Mouse (Mus musculus) G1E (cell line): ENCODE measurements around the gene Dck. TPM values are rescaled to one million over a fixed set of nuclear protein-coding genes. Genes with fewer than 3 reads are reported as not detected.

Source experiments
- ATAC-seq: 2 replicates; pipeline ENCODE4 v1.8.0; 2016; ENCODE audit warnings: mild to moderate bottlenecking; ENCODE audit not compliant: insufficient number of reproducible peaks, poor library complexity, low FRiP score, severe bottlenecking; ENCODE audit errors: extremely low read depth
- DNase-seq: peaks from one replicate; pipeline ENCODE4 v3.0.0; 2012; ENCODE audit warnings: low spot score
- H3K27me3 ChIP-seq: 2 replicates; pipeline ENCODE4 v1.6.1; 2012; ENCODE audit warnings: mild to moderate bottlenecking, low read length, inconsistent platforms; ENCODE audit not compliant: insufficient read depth
- H3K36me3 ChIP-seq: replicated peaks from 2 replicates; pipeline ENCODE3; 2012; ENCODE audit warnings: mild to moderate bottlenecking, inconsistent platforms
- H3K4me1 ChIP-seq: 2 replicates; pipeline ENCODE4 v1.6.1; 2012; ENCODE audit warnings: low read depth, low read length, inconsistent platforms, mixed read lengths; ENCODE audit not compliant: insufficient read depth
- H3K4me3 ChIP-seq: 2 replicates; pipeline ENCODE4 v1.5.1; 2012; ENCODE audit warnings: low read depth, mild to moderate bottlenecking, inconsistent platforms, low read length, moderate library complexity, mixed read lengths
- H3K9me3 ChIP-seq: replicated peaks from 2 replicates; pipeline ENCODE4 v1.6.1; 2012; ENCODE audit warnings: inconsistent platforms
- CTCF ChIP-seq: IDR thresholded peaks from 2 replicates; pipeline ENCODE4 v1.5.1; 2012; ENCODE audit warnings: low read depth, low read length, inconsistent platforms, mixed read lengths
- GATA1 ChIP-seq: IDR thresholded peaks from 2 replicates; pipeline ENCODE4 v1.6.1; 2012; ENCODE audit warnings: borderline replicate concordance, low read length, inconsistent platforms, mixed read lengths
- GATA2 ChIP-seq: IDR thresholded peaks from 2 replicates; pipeline ENCODE4 v1.6.1; 2012; ENCODE audit warnings: low read depth, low read length, inconsistent platforms, borderline replicate concordance
- POLR2AphosphoS5 ChIP-seq: IDR thresholded peaks from 2 replicates; pipeline ENCODE4 v1.6.1; 2012; ENCODE audit warnings: low read depth, low read length, inconsistent platforms; ENCODE audit not compliant: insufficient replicate concordance
- TAL1 ChIP-seq: conservative IDR thresholded peaks from 2 replicates; pipeline ENCODE4 v1.6.1; 2012; ENCODE audit warnings: low read depth, low read length, inconsistent platforms, mixed read lengths
- polyA plus RNA-seq: library from polyadenylated mRNA; stranded (reverse); fragments of >175 nt; gene quantifications from 2 replicates; pipeline ENCODE4 v1.2.3, GENCODE M21; 2012
- total RNA-seq, 2 experiments: library from RNA; stranded (forward) in 1 of 2; stranded (reverse) in 1 of 2; fragments of 200-1000 nt in 1 of 2; fragments of >200 nt in 1 of 2; fragmentation: Nextera tagmentation in 1 of 2; gene quantifications; 2 replicates each; pipeline ENCODE4 v1.2.3; 2014 to 2017

Gene Dck
- total and polyA plus RNA-seq, 3 experiments: 5.8 to 74.6 (median 41.7) TPM

GRCm38 (mm10) chr5:88797121-88797520 is 32.3 kb downstream of the Dck start:
- TF ChIP-seq POLR2AphosphoS5 (no peak), GATA2 (no peak), CTCF (no peak), GATA1 (no peak), TAL1 (no peak)
- no peaks in the 10 kb centered on the region for H3K36me3 ChIP-seq
- H3K9me3 ChIP-seq: no peaks in the 10 kb centered on the region
- ATAC-seq (no peak), DNase-seq (no peak)
- peaks cover 7% of the 10 kb centered on the region; the same call in 1 of the 2 replicates for H3K27me3 ChIP-seq
- no peak overlapping the region for H3K4me3 ChIP-seq
- no peaks in the 10 kb centered on the region for H3K4me1 ChIP-seq

GRCm38 (mm10) chr5:88805616-88806015 is 40.8 kb downstream of the Dck start:
- Histone ChIP-seq H3K36me3 (no peaks in the 10 kb centered on the region), H3K4me3 (no peak overlapping the region), H3K9me3 (no peaks in the 10 kb centered on the region), H3K27me3 (peaks cover 3% of the 10 kb centered on the region; the same call in 1 of the 2 replicates), H3K4me1 (no peaks in the 10 kb centered on the region)
- DNase-seq (no peak), ATAC-seq (no peak)
- TF ChIP-seq GATA2: no peak
- no peak for TF ChIP-seq POLR2AphosphoS5
- no peak for TF ChIP-seq CTCF
- no peak for TF ChIP-seq TAL1

GRCm38 (mm10) chr5:88806278-88806677 is 41.5 kb downstream of the Dck start:
- DNase-seq (no peak), ATAC-seq (no peak)
- H3K4me3 ChIP-seq: no peak overlapping the region
- no peaks in the 10 kb centered on the region for H3K9me3 ChIP-seq
- no peak for TF ChIP-seq GATA1
- TF ChIP-seq POLR2AphosphoS5: no peak
- TF ChIP-seq CTCF: no peak
- TF ChIP-seq GATA2: no peak
- TF ChIP-seq TAL1: no peak
- H3K4me1 ChIP-seq: no peaks in the 10 kb centered on the region
- peaks cover 3% of the 10 kb centered on the region; the same call in 1 of the 2 replicates for H3K27me3 ChIP-seq
- no peaks in the 10 kb centered on the region for H3K36me3 ChIP-seq

GRCm38 (mm10) chr5:88807342-88807741 is 42.5 kb downstream of the Dck start:
- DNase-seq (no peak), ATAC-seq (no peak)
- Histone ChIP-seq H3K36me3 (no peaks in the 10 kb centered on the region), H3K9me3 (no peaks in the 10 kb centered on the region), H3K4me3 (no peak overlapping the region), H3K4me1 (no peaks in the 10 kb centered on the region), H3K27me3 (peaks cover 3% of the 10 kb centered on the region; the same call in 1 of the 2 replicates)
- TF ChIP-seq CTCF (no peak), GATA2 (no peak), TAL1 (no peak), GATA1 (no peak), POLR2AphosphoS5 (no peak)

GRCm38 (mm10) chr5:88813188-88813587 is 48.4 kb downstream of the Dck start:
- Histone ChIP-seq H3K9me3 (no peaks in the 10 kb centered on the region), H3K4me3 (no peak overlapping the region), H3K36me3 (no peaks in the 10 kb centered on the region), H3K27me3 (no peaks in the 10 kb centered on the region), H3K4me1 (no peaks in the 10 kb centered on the region)
- no peak for DNase-seq
- no peak for TF ChIP-seq POLR2AphosphoS5
- ATAC-seq: no peak

GRCm38 (mm10) chr5:88814552-88814951 is 49.8 kb downstream of the Dck start:
- Histone ChIP-seq H3K36me3 (no peaks in the 10 kb centered on the region), H3K27me3 (no peaks in the 10 kb centered on the region), H3K4me1 (no peaks in the 10 kb centered on the region), H3K4me3 (no peak overlapping the region), H3K9me3 (no peaks in the 10 kb centered on the region)
- DNase-seq (no peak), ATAC-seq (no peak)
- TF ChIP-seq GATA1: no peak
- TF ChIP-seq TAL1: no peak
- no peak for TF ChIP-seq CTCF
- TF ChIP-seq POLR2AphosphoS5: no peak
- no peak for TF ChIP-seq GATA2

GRCm38 (mm10) chr5:88821542-88821941 is 56.7 kb downstream of the Dck start:
- Histone ChIP-seq H3K4me1 (no peaks in the 10 kb centered on the region), H3K36me3 (no peaks in the 10 kb centered on the region), H3K4me3 (no peak overlapping the region), H3K9me3 (no peaks in the 10 kb centered on the region), H3K27me3 (no peaks in the 10 kb centered on the region)
- ATAC-seq (no peak), DNase-seq (no peak)
- TF ChIP-seq TAL1: no peak
- no peak for TF ChIP-seq GATA1
- no peak for TF ChIP-seq CTCF
- no peak for TF ChIP-seq POLR2AphosphoS5
- no peak for TF ChIP-seq GATA2
